Mouse (Mus musculus) adrenal gland, adult (tissue): ENCODE measurements around the gene Ncf2.
"Not testable (repeated sequence)": the region's sequence is repeated elsewhere in the genome, so short reads cannot be mapped to it uniquely, and the experiment has no call there.

ENCODE experiments used
- DNase-seq, 2 experiments: peaks; one replicate each; pipeline ENCODE4 v3.0.0; 2022 to 2023; ENCODE audit warnings: low spot score in 1 of 2; ENCODE audit not compliant: inconsistent age in 2 of 2

Ncf2 gene

DNA sequence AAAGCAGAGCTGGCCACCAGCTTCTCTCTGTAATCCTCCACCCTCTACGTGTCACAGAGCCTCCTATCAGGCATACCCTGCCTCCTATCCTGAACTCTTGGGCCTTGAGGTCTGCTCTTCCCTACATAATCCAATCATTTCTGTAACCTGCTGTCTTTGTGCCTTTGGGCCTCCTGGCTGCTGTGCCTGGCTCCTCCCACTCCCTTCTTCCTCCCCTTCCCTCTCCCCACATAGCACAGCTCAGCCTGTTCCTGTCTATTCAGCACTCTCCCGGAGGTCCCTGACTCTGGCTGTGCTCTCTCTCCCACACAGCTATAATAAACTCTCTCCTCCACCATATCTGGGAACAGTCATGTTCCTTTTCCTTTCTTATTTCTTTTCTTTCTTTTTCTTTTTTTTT lies at the start of gene Ncf2:
Gene Ncf2, plus strand, starts transcription at position 298 of the 400 bp plus-strand sequence.
- DNase-seq: no peak

DNA sequence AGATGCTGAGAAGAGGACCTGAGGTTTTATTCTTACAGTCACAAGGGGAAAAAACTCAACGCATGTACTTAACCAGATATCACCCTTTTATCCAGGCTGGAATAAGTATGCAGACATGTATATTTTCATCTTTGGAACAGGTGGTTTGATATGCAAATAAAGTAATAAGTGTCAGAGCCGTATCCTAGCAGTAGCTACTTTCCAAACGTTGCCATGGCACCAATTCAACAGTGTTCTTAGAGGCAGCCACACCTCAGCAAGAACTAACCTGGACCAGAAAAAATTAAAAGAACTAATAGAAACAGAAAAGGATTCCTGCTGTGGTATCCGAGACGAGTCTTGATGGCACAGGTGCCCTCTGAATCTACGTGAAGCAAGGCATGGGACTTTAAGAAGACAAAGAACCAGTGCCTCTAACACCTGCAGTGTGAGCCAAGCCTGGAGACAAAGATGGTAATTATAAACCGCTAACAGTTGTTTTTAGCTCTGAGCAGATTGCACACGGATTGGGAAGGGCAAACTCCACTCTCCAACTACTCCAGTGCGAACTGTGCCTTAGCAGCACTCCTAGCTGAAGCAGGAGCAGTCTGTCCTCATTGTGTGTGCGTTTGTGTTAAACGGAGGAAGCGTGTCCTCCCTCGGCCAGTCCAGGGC lies 49.6 kb upstream of the Ncf2 start, which contains the start of gene Apobec4:
Gene Apobec4, plus strand, starts transcription at position 240 of the 654 bp plus-strand sequence.
- DNase-seq: no peak

DNA sequence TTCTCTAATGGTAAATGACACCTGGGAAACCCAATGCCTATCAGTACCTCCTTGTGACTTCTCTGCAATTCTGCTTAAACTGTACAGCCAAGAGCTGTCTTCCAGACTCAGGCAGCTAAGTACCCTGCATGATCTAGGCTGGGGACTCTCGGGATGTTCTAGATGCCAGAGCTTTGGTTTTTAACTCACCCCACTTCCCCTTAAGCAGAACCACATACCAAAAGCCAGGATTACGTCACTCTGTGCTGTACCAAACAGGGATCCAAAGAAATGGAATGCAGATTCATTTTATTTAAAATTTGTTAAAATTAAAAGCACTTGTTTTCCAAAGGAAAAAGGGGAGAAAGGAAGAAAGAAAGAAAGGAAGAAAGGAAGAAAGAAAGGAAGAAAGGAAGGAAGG lies 38.2 kb upstream of the Ncf2 start:
- no peak for DNase-seq

DNA sequence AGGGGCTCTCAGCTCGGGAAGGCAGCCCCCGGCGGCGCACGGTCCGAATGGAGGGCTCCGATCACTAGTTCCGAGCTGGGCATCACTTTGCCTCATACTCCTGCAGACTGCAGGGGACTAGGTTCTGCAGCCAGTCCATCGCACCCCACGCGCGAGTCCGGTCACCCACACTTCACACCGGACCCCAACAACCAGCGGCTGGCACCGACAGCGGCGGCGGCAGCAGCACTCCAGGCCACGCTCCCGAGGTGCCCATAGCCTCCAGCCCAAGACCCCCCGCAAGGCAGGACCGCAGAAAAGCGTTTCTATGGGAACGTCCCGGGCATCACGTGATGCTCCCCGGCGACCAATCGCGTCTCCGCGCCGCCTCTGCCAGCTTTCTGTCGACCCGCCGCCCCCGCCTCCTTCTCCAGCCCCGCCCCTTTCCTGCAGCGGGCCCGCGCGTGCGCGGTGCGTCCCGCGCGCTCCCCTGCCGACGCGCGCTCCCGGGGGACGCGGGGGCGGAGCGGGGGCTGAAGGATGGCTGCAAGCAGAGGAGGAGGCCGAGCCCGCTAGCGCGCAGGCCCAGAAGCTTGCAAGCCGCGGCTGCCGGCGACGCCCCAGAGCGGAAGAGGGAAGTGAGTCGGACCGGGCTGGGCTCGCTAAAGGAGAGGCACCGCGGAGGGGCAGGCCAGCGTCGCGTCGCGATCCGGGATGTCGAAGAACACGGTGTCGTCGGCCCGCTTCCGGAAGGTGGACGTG lies 33.8 kb upstream of the Ncf2 start, which contains the start of the genes Rgl1 and Arpc5:
Gene Rgl1, minus strand, starts transcription at position 320 of the 741 bp plus-strand sequence.
Gene Arpc5, plus strand, starts transcription at position 511 of the 741 bp plus-strand sequence.
- peak; percentile 98 to 99 for DNase-seq

DNA sequence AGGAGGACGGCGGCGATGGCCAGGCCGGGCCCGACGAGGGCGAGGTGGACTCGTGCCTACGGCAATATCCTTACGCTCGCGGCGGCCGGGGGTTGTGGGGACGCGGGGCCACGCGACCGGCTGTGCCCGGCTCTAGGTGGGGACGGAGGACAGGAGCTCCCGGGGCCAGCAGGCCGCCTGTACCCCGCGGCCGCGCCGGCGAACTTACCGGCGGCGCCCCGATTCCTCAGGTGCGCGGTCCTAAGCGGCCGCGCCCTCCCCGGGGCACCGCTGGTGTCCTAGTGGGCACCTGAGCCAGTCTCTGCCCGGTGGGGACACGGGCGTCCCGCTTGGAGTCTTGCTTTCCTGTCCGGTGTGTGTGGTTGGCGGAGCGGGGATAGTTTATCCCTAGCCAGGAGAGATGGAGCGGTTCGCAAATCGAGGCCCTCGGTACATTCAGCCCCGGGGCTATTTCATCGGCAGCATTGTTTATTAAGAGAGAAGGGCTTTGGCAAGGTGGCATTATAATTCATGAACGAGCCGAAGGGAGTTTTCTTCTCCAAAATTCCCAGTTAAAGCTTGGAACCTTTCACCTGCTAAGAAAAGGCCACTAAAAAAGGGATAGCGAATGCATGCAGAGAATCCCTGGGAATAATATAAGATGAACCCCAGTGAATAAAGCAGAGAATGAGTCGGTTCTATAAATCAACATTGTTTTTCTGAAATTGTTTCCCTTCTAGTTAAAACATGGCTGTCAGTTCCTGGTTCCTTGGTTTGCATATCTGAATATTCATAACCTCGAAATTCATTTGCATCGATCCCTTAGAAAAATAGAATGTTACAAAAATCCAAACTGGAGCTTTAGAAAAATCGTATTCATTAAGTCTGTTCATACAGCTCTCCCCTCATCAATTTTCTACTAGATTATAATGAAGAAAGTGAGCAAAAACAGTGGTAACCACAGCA lies 32.9 kb upstream of the Ncf2 start:
- DNase-seq: peak in 1 of 2 experiments; percentile 81

DNA sequence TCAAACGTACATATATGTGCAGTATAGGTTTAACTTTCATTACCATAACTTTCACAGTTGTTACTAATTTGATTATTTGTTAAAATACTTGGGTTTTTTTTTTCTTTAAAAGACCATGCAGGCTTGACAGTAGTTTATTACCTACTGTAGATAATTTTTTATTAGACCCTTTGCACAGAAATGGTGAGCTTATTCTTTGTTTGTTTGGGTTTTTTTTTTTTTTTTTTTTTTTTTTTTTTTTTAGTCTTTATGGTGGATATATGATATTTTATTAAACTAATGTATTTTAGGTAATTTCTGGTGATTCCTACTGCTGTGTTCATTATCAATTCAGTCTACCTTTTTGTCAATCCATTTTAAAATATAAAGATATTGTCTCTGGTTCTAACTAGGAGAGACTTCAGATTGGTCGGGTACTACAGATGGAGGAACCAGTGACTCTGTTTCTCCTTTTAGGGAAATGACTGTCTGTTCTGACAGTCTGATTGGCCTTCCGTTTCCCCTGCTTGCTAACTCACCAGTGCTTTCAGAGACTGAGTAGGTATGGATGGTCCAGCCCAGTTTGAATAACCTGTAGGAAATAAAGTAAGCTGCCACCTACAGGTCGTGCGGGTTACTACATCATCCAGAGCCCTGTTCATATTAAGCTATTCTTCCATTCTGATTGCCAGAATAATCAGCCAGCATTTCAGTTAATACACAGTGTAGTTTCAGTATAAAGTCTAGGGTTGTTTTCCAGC lies 32.1 kb upstream of the Ncf2 start:
- DNase-seq: peak; percentile 79 to 94

DNA sequence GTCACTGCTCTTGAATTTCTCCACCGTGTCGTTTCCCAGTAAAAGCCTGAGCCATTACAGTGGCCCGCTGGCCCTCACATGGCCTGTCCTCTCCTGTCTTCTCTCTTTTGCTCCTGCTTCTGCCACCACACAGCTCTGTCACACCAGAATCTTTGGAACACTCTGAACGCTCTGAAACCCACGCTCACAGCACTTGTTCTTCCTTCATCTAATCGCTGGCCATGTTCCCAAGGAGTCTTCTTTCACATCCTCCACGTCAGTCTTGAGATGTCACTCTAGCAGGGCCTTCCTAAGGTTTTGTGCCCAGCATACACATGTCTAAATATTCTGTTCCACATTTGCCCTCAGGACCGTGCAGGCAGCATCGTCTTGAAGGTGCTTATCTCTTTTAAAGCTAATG lies 29.0 kb upstream of the Ncf2 start:
- no peak for DNase-seq

DNA sequence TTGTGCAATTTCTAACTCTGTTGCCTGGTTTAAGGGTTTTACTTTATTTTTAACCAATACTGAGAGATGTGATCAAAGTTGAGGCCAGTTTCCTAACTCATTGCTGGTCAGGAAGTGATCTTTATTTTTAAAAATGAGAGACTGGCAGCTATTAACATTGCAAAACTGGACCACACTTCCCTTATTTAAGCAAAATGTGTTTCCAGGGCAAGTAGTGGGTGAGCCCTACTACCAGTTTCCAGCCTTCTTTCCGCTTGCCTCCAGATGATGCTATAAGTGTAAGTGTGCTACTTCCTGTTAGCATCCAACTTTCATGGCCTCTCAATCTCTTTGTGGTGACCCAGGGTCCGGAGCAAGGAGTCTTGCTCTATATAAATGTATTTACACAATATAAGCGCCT lies 25.4 kb upstream of the Ncf2 start:
- not testable (repeated sequence) for DNase-seq

DNA sequence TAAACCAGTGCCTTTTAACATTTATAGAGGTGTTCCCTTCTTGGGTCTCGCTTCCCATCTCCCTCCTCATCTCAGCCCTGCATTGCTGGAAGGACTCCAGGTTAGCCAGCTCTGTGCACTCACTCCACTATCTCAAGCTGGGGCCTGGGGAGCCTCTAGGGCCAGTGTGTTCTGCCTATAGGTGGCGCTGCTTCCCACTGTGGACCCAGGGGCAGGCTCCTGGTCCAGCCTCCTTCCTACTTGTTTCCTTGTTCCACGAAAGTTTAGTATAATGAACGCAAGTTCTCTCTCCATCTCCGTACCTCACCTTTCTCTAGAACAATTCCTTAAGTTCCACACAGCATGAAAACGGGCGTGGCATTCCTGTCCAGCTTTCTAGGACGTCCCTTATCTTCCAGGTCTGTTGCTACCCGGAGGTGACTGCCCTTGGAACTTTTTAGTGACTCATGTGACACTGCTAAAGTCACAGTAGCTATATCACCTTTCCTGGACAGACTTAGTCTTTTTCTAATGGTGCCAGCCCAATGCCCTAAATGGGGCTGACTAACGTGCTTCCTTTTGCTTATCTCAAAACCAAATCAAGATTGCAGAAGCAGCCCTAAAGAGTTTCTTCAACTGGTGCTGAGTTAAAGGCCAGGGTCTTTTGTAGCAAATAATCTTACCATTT lies 20.8 kb upstream of the Ncf2 start:
- peak; percentile 84 to 94 for DNase-seq

DNA sequence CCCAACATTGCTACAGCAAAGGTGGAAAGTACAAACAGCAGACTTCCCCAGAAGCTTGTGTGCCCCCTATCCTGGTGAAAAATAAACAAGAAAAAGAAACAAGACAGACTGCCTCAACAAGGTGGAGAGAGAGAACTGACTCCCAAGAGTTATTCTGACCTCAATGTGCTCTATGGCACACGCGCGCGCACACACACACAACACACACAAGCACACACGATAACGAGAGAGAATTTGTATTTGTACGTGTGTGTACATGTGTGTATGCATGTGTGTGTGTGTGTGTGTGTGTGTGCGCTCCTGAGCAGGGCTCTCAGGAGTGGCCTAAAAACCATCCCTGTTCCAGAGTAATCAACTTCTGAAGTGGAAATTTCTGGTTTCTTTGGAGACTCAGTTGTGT lies 15.4 kb upstream of the Ncf2 start:
- no peak for DNase-seq

DNA sequence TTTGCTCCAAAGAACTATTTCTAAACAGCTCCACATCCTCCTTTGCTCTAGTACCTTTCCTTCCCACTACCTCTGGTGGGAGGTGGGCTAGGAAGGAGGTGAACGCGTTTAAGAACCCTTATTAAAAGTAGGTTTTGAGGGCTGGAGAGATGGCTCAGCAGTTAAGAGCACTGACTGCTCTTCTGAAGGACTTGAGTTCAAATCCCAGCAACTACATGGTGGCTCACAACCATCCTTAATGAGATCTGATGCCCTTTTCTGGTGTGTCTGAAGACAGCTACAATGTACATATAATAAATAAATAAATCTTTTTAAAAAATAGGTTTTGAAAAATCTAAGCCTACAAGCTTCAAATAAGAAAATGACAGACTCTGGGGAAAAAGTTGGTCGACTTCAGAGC lies 14.5 kb upstream of the Ncf2 start:
- DNase-seq: not testable (repeated sequence)

DNA sequence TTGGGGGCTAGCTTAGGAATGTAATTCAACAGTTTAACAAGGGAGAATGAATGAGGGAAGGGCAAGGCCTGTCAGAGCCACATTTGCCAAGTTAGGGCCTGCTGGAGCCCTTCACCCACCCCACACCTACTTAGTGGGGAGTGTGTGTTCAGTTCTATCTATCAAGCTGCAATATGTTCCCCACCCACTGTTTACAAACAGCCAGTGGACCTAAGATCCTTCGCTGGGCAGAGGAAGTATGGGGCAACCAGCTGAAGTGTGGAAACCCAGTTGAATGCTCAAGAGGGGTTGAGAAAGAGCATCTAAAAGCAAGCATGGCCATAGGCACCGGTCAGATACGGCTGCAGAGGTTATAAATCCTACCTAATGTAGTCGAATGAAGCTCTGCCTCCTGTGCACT lies 13.0 kb upstream of the Ncf2 start:
- DNase-seq: no peak

DNA sequence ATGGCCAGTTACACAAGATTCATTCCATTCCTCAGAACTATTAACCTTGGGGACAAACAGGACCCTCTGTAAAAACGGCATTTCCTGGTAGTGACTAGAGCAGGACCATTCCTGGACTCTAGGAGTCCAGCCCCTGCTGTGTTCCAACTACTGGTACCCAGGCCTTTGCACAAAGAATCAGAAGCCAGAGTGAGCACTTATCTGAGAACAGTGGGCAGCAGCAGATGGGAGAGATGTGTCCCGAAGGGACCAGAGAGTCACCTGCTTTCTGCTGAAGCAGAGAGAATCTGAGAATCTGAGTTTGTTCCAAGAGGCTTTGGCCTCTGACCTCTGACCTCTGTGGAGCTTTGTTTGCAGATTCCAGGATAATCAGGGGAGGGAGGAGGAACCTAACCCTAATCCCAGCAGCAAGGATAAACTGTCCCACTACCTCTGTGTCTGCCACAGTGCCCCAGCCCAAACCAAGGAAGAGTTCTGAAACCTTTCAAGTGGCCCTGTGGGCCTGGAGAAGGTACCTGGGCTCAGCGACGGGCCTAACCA lies 11.8 kb upstream of the Ncf2 start:
- DNase-seq: no peak

DNA sequence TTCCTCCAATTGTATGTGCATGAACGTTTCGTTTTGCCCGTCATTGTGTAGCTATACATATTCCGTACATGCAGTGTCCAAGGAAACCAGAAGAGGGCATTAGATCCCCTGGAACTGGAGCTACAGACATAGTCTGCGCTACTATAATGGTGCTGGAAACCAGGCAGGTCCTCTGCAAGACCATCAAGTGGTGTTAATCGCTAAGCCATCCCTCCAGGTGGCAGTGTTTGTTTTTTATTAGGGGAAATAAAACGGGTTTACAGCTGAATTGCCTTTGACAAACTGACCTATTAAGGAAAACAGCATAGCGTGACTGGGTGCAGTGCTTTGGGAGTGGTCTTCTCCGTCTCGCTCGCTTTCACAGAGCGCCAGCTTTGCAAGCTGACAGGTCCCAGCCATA lies 9.7 kb upstream of the Ncf2 start:
- peak; percentile 39 to 82 for DNase-seq

DNA sequence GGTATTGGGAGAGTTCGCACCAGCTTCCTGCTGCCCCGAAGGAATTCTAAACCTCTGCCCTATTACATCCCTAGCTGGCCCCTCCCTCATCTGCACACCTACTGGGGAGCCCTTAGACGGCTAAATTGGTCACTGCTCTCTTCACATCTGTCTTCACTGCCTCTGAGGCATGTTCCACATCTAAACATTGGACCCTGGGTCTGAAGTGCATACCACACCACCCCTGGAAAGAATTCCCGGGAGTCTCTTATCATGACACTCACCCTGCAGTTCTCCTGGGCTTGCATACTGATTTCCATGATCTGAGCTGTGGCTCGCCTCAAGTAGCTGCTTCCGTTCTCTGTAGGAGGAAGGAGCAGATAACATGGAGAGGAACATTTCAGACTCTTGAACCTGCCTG lies 9.2 kb upstream of the Ncf2 start:
- DNase-seq: no peak

DNA sequence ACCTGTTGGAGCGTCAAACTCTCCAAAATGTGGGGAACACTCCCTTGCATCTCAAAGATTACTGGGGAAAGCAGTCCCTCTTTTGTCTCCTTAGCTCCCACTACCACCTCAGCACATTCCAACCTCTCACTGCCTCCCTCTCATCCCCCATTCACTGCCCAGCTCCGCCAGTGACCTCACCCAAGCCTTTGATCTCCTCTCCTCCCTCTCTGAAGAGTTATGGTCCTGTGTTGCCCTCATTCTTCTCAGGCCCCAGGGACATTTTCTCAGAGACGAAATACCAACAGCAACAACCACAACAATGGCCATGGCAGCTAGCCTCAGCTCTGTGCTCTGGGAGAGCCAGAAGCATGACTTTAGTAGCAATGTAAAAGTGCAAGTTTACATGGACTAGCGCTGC lies 8.7 kb upstream of the Ncf2 start:
- DNase-seq: peak; percentile 58 to 75

DNA sequence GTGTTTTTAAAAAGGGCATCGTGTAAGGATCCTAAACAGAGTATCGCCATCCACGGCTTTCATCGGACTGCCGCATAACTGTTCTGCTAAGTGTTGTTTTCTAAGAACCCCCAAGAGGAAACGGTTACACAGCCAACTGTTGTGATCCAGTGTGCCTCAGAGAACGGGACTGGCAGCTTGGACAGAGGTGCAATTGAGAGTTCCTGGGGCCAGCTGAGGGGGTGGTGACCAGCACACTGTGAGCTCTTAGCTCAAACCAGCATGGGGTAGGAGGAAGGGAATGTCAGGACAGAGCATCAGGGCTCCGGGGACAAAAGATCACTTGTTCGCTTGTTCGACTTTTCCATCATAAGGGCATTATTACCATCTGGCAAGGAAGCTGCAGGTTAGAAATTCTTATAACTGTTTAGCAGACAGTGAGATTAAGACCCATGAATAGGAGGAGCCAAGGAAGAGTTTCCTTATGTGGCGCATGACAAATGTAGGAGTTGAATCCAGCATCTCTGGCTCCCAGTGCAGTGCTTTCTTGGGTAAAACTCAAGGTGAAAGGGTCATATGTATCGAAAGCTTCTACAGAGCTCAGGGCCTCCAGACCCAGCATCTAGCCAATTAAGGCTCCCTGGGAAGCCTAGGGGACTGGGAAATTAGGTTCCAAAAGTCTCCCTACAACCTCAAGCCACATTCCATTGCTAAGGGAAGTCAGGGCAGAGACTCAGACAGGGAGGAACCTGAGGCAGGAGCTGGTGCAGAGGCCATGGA lies 7.1 kb upstream of the Ncf2 start:
- no peak for DNase-seq

DNA sequence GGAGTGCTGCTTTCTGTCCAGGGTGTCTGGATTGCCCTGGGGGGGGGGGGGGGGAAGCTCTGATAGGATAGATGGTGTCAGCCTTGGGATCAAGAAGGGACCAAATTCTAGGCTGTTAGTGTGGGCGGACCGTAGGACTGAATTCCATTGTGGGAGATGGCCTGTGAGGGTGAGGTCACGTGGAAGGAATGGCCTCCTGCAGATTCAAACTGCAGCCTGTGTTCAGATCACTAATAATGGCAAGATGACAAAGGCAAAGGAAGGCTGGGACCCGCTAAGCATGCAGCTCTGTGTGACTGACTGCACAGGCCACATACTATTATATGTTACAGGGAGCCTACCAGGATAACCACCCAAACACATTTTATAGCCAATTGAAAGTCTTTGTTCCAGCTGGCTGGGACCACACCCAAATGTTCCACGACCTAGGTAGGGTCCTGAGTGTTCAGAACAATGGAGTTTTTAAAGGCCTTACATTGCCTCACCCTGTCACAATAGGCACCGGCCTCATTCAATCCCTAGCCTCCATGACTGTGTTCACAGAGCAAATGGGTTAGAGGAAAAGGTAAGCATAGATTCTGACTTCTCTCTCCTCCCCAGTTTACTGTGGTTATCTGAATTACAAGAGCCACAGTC lies 6.4 kb upstream of the Ncf2 start:
- DNase-seq: no peak
